Mouse (Mus musculus) MEL (cell line): ENCODE results near the gene Slc39a11. TPM values are rescaled to one million over a fixed set of nuclear protein-coding genes. Genes with fewer than 3 reads are reported as not detected.

ENCODE experiments used
- DNase-seq: peaks from one replicate; pipeline ENCODE4 v3.0.0; 2011; ENCODE audit warnings: low read depth, low spot score
- H3K27ac ChIP-seq: 2 replicates; pipeline ENCODE4 v1.5.1; 2012; ENCODE audit warnings: low read depth, mild to moderate bottlenecking, control low read depth, low read length, moderate library complexity; ENCODE audit not compliant: control insufficient read depth
- H3K27me3 ChIP-seq, 2 experiments: fragments of 150-350 bp in 1 of 2; sonication (generic) in 1 of 2; 2 replicates each; pipeline ENCODE4 v1.6.1; 2012; ENCODE audit warnings: low read length in 2 of 2, mild to moderate bottlenecking in 2 of 2, improper control_type of control experiment in 1 of 2, moderate library complexity in 1 of 2; ENCODE audit not compliant: insufficient read depth in 2 of 2, control insufficient read depth in 1 of 2
- H3K36me3 ChIP-seq, 2 experiments: 2 replicates each; pipeline ENCODE4 v1.6.1; 2012 to 2014; ENCODE audit warnings: low read length in 2 of 2, improper control_type of control experiment in 1 of 2, inconsistent platforms in 1 of 2, mild to moderate bottlenecking in 1 of 2; ENCODE audit not compliant: insufficient read depth in 2 of 2, control insufficient read depth in 1 of 2
- H3K4me1 ChIP-seq, 2 experiments: fragments of 150-350 bp in 1 of 2; sonication (generic) in 1 of 2; 2 replicates each; pipeline ENCODE4 v1.6.1; 2012; ENCODE audit warnings: low read length in 2 of 2, improper control_type of control experiment in 1 of 2, mild to moderate bottlenecking in 1 of 2; ENCODE audit not compliant: insufficient read depth in 2 of 2, control insufficient read depth in 1 of 2
- H3K4me3 ChIP-seq, 2 experiments: fragments of 150-350 bp in 1 of 2; sonication (generic) in 1 of 2; 2 replicates each; pipeline ENCODE4 v1.5.1; 2012; ENCODE audit warnings: low read depth in 2 of 2, low read length in 2 of 2, mild to moderate bottlenecking in 2 of 2, moderate library complexity in 2 of 2, control low read depth in 1 of 2, improper control_type of control experiment in 1 of 2; ENCODE audit not compliant: control insufficient read depth in 1 of 2, insufficient read depth in 1 of 2
- H3K79me2 ChIP-seq: 2 replicates; pipeline ENCODE4 v1.6.1; 2012; ENCODE audit warnings: mild to moderate bottlenecking, low read length, moderate library complexity; ENCODE audit not compliant: control insufficient read depth, poor library complexity, insufficient read depth
- H3K9ac ChIP-seq: 2 replicates; pipeline ENCODE4 v1.6.1; 2012; ENCODE audit warnings: low read depth, mild to moderate bottlenecking, control low read depth, low read length, moderate library complexity; ENCODE audit not compliant: control insufficient read depth, poor library complexity, severe bottlenecking
- H3K9me3 ChIP-seq: fragments of 150-350 bp; sonication (generic); replicated peaks from 2 replicates; pipeline ENCODE4 v1.6.1; 2012; ENCODE audit warnings: mild to moderate bottlenecking, low read length, improper control_type of control experiment, moderate library complexity; ENCODE audit not compliant: insufficient read depth
- BHLHE40 ChIP-seq: IDR thresholded peaks from 2 replicates; pipeline ENCODE4 v1.6.1; 2012; ENCODE audit warnings: low read depth, mild to moderate bottlenecking, inconsistent platforms, low read length, improper control_type of control experiment, borderline replicate concordance
- CTCF ChIP-seq, 3 experiments: IDR thresholded peaks in 2 of 3; conservative IDR thresholded peaks in 1 of 3; 2 replicates each; pipeline ENCODE4 v1.5.1; 2011 to 2012; ENCODE audit warnings: low read length in 3 of 3, low read depth in 2 of 3, mild to moderate bottlenecking in 2 of 3, improper control_type of control experiment in 1 of 3, inconsistent platforms in 1 of 3, mixed read lengths in 1 of 3, moderate library complexity in 1 of 3; ENCODE audit not compliant: control insufficient read depth in 1 of 3, insufficient read depth in 1 of 3, poor library complexity in 1 of 3, severe bottlenecking in 1 of 3
- E2F4 ChIP-seq: IDR thresholded peaks from 2 replicates; pipeline ENCODE4 v1.6.1; 2011; ENCODE audit warnings: low read depth, low read length, improper control_type of control experiment, borderline replicate concordance
- ELF1 ChIP-seq: IDR thresholded peaks from 2 replicates; pipeline ENCODE4 v1.6.1; 2014; ENCODE audit warnings: low read depth, mild to moderate bottlenecking, inconsistent platforms, low read length, improper control_type of control experiment, moderate library complexity
- ETS1 ChIP-seq: IDR thresholded peaks from 2 replicates; pipeline ENCODE4 v1.6.1; 2012; ENCODE audit warnings: low read depth, mild to moderate bottlenecking, inconsistent platforms, low read length, improper control_type of control experiment, moderate library complexity
- GATA1 ChIP-seq: IDR thresholded peaks from 2 replicates; pipeline ENCODE4 v1.6.1; 2011; ENCODE audit warnings: low read depth, low read length, improper control_type of control experiment
- HCFC1 ChIP-seq: IDR thresholded peaks from 2 replicates; pipeline ENCODE4 v1.6.1; 2012; ENCODE audit warnings: low read depth, mild to moderate bottlenecking, inconsistent platforms, low read length, improper control_type of control experiment, moderate library complexity
- JUND ChIP-seq: IDR thresholded peaks from 2 replicates; pipeline ENCODE4 v1.6.1; 2011; ENCODE audit warnings: low read depth, mild to moderate bottlenecking, improper control_type of control experiment, low read length
- KAT2A ChIP-seq: conservative IDR thresholded peaks from 2 replicates; pipeline ENCODE4 v1.6.1; 2012; ENCODE audit warnings: low read depth, low read length, improper control_type of control experiment, inconsistent platforms
- MAFK ChIP-seq: IDR thresholded peaks from 2 replicates; pipeline ENCODE4 v1.6.1; 2011; ENCODE audit warnings: low read depth, mild to moderate bottlenecking, low read length, improper control_type of control experiment, borderline replicate concordance
- MAX ChIP-seq: IDR thresholded peaks from 2 replicates; pipeline ENCODE4 v1.6.1; 2011; ENCODE audit warnings: low read length, improper control_type of control experiment
- MEF2A ChIP-seq: IDR thresholded peaks from 2 replicates; pipeline ENCODE4 v1.6.1; 2014; ENCODE audit warnings: low read depth, mild to moderate bottlenecking, inconsistent platforms, low read length, improper control_type of control experiment; ENCODE audit not compliant: poor library complexity, insufficient replicate concordance, severe bottlenecking; ENCODE audit errors: extremely low read depth
- MXI1 ChIP-seq: IDR thresholded peaks from 2 replicates; pipeline ENCODE4 v1.6.1; 2011; ENCODE audit warnings: mild to moderate bottlenecking, low read depth, low read length, improper control_type of control experiment
- MYB ChIP-seq: IDR thresholded peaks from 2 replicates; pipeline ENCODE4 v1.6.1; 2011; ENCODE audit warnings: mild to moderate bottlenecking, low read depth, low read length, improper control_type of control experiment
- NELFE ChIP-seq: IDR thresholded peaks from 2 replicates; pipeline ENCODE4 v1.6.1; 2011; ENCODE audit warnings: low read depth, low read length, improper control_type of control experiment
- POLR2A ChIP-seq, 2 experiments: IDR thresholded peaks; 2 replicates each; pipeline ENCODE4 v1.6.1; 2011 to 2012; ENCODE audit warnings: low read length in 2 of 2, mild to moderate bottlenecking in 2 of 2, control low read depth in 1 of 2, improper control_type of control experiment in 1 of 2, low read depth in 1 of 2, moderate library complexity in 1 of 2; ENCODE audit not compliant: control insufficient read depth in 1 of 2, insufficient read depth in 1 of 2, poor library complexity in 1 of 2
- POLR2AphosphoS5 ChIP-seq: IDR thresholded peaks from 2 replicates; pipeline ENCODE4 v1.6.1; 2012; ENCODE audit warnings: low read depth, borderline replicate concordance, mild to moderate bottlenecking, inconsistent platforms, low read length, moderate library complexity, mixed read lengths
- RCOR1 ChIP-seq: IDR thresholded peaks from 2 replicates; pipeline ENCODE4 v1.6.1; 2012; ENCODE audit warnings: low read depth, mild to moderate bottlenecking, inconsistent platforms, low read length, improper control_type of control experiment
- TAL1 ChIP-seq: IDR thresholded peaks from 2 replicates; pipeline ENCODE4 v1.6.1; 2012; ENCODE audit warnings: mild to moderate bottlenecking, inconsistent platforms, low read length, moderate library complexity, mixed read lengths
- USF1 ChIP-seq: IDR thresholded peaks from 2 replicates; pipeline ENCODE4 v1.6.1; 2014; ENCODE audit warnings: low read depth, mild to moderate bottlenecking, inconsistent platforms, low read length, improper control_type of control experiment, moderate library complexity
- ZNF384 ChIP-seq: IDR thresholded peaks from 2 replicates; pipeline ENCODE4 v1.6.1; 2012; ENCODE audit warnings: low read depth, mild to moderate bottlenecking, inconsistent platforms, low read length, improper control_type of control experiment
- polyA plus RNA-seq, 2 experiments: library from polyadenylated mRNA; stranded (reverse) in 1 of 2; unstranded in 1 of 2; fragments of >175 nt in 1 of 2; fragments of >200 nt in 1 of 2; gene quantifications; 2 replicates each; pipeline versions ENCODE4 v1.2.1 to v1.2.4; 2012; ENCODE audit warnings: low replicate concordance in 2 of 2, low read depth in 1 of 2; ENCODE audit not compliant: insufficient read length in 2 of 2, insufficient read depth in 1 of 2, missing spikeins in 1 of 2
- total RNA-seq: library from RNA; depleted of rRNA; stranded (reverse); fragments of 300-350 nt; gene quantifications from 2 replicates; pipeline ENCODE4 v1.2.3, GENCODE M21; 2012

Gene Slc39a11
- total and polyA plus RNA-seq, 3 experiments: 34.2 to 45.6 TPM; not detected in 1

DNA sequence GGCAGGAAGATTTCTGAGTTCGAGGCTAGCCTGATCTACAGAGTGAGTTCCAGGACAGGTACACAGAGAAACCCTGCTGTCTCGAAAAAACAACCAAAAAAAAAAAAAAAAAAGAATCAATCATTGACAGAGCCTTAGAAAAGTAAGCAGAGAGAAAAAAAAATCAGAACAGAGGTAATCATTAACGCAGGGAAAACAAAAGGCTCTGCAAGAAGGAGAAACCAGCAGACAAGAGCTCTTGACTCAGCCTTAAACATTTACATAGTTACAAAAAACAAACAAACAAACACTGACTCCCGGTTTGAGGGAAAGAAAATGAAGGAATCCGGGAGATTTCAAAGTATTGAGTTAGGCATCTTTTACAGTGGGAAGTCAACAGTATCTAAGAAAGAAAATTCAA, 40.3 kb downstream of the Slc39a11 start:
- no peaks in the 10 kb centered on the region for H3K79me2 ChIP-seq
- no peak overlapping the region for H3K4me3 ChIP-seq
- 0 out of 4 replicates have a peak, but pooled peaks cover 0 to 2% of the 10 kb centered on the region in 2 experiments for H3K27me3 ChIP-seq
- no peak overlapping the region for H3K9ac ChIP-seq
- TF ChIP-seq MAFK (no peak), POLR2A (IDR thresholded peaks at IDR 0.05; ENCODE audit: control insufficient read depth in 1 of 2, insufficient read depth in 1 of 2, low read depth in 1 of 2, low read length in 2 of 2, poor library complexity in 1 of 2) (no peak), MEF2A (no peak), MYB (no peak), USF1 (no peak), E2F4 (no peak), ZNF384 (no peak), MAX (no peak), MXI1 (no peak), RCOR1 (no peak), NELFE (no peak), CTCF (IDR thresholded peaks at IDR 0.05 in 2 of 3, conservative IDR thresholded peaks at IDR 0.05 in 1 of 3; ENCODE audit: control insufficient read depth in 1 of 3, insufficient read depth in 1 of 3, low read depth in 2 of 3, low read length in 3 of 3, poor library complexity in 1 of 3, severe bottlenecking in 1 of 3) (no peak), ELF1 (no peak)
- no peaks in the 10 kb centered on the region for H3K36me3 ChIP-seq
- no peaks in the 10 kb centered on the region for H3K9me3 ChIP-seq
- no peak for DNase-seq
- no peaks in the 10 kb centered on the region for H3K4me1 ChIP-seq
- no peak overlapping the region for H3K27ac ChIP-seq

DNA sequence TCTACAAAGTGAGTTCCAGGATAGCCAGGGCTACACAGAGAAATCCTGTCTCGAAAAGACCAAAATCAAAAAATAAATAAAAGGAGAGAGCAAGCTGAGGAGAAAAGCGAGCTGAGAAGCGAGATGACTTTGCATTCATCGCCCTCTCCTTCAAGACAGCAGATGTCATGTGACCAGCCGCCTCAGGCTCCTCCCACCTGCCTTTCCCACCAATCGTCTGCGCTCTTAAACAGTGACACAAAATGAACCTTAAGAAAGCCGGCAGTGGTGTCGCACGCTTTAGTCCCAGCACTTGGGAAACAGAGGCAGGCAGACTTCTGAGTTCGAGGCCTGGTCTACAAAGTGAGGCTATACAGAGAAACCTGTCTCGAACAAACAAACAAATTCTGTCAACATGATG, 42.3 kb downstream of the Slc39a11 start:
- DNase-seq: no peak
- H3K9me3 ChIP-seq: no peaks in the 10 kb centered on the region
- H3K4me3 ChIP-seq: no peak overlapping the region

More for the DNA sequence above, 42.3 kb downstream of the Slc39a11 start:
- Histone ChIP-seq H3K36me3 (no peaks in the 10 kb centered on the region), H3K9ac (no peak overlapping the region), H3K4me1 (no peaks in the 10 kb centered on the region), H3K27ac (no peak overlapping the region), H3K27me3 (0 out of 4 replicates have a peak, but pooled peaks cover 0 to 3% of the 10 kb centered on the region in 2 experiments), H3K79me2 (no peaks in the 10 kb centered on the region)
- TF ChIP-seq POLR2AphosphoS5 (no peak), BHLHE40 (no peak), KAT2A (no peak), USF1 (no peak), TAL1 (no peak), GATA1 (no peak), MAFK (no peak), ETS1 (no peak), MXI1 (no peak), JUND (no peak), HCFC1 (no peak), NELFE (no peak), MAX (no peak)
